Mouse (Mus musculus): ENCODE results near the gene Olfr1396. TPM values are rescaled to one million over a fixed set of nuclear protein-coding genes. Genes with fewer than 3 reads are reported as not detected.

Olfr1396 gene
- not detected in 2 replicates for total RNA-seq (2017)

GRCm38 (mm10) chr11:49114774-49115173, at the start of gene Olfr1396:
TSS of gene Olfr1396 (minus strand) at chr11:49114874.
- no peak for ATAC-seq (ENCODE audit: extremely low read depth, insufficient number of reproducible peaks, low FRiP score, poor library complexity, severe bottlenecking)

GRCm38 (mm10) chr11:49156821-49157814, 42.4 kb upstream of the Olfr1396 start:
- no peak for ATAC-seq (ENCODE audit: extremely low read depth, insufficient number of reproducible peaks, low FRiP score, poor library complexity, severe bottlenecking)

GRCm38 (mm10) chr11:49154077-49154476, 39.4 kb upstream of the Olfr1396 start, which contains the start of gene Olfr1394:
TSS of gene Olfr1394 (plus strand) at chr11:49154377.
- no peak for ATAC-seq (ENCODE audit: extremely low read depth, insufficient number of reproducible peaks, low FRiP score, poor library complexity, severe bottlenecking)

GRCm38 (mm10) chr11:49141974-49142373, 27.3 kb upstream of the Olfr1396 start, which contains the start of gene Olfr1395:
TSS of gene Olfr1395 (plus strand) at chr11:49142274.
- no peak for ATAC-seq (ENCODE audit: extremely low read depth, insufficient number of reproducible peaks, low FRiP score, poor library complexity, severe bottlenecking)

GRCm38 (mm10) chr11:49124169-49124568, 9.5 kb upstream of the Olfr1396 start:
- no peak for ATAC-seq (ENCODE audit: extremely low read depth, insufficient number of reproducible peaks, low FRiP score, poor library complexity, severe bottlenecking)

- ATAC-seq (ENCODE audit: extremely low read depth, insufficient number of reproducible peaks, low FRiP score, poor library complexity, severe bottlenecking), result no peak
Observed at GRCm38 (mm10) chr11:49119635-49120034, 5.0 kb upstream of the Olfr1396 start.

- no peak for ATAC-seq (ENCODE audit: extremely low read depth, insufficient number of reproducible peaks, low FRiP score, poor library complexity, severe bottlenecking)
Observed at GRCm38 (mm10) chr11:49114158-49114557, 516 bp downstream of the Olfr1396 start.

- ATAC-seq (ENCODE audit: extremely low read depth, insufficient number of reproducible peaks, low FRiP score, poor library complexity, severe bottlenecking), result no peak
Observed at GRCm38 (mm10) chr11:49112624-49113219, 2.0 kb downstream of the Olfr1396 start.

GRCm38 (mm10) chr11:49111000-49111399, 3.7 kb downstream of the Olfr1396 start:
- no peak for ATAC-seq (ENCODE audit: extremely low read depth, insufficient number of reproducible peaks, low FRiP score, poor library complexity, severe bottlenecking)

- peak; percentile 67 for ATAC-seq (ENCODE audit: extremely low read depth, insufficient number of reproducible peaks, low FRiP score, poor library complexity, severe bottlenecking)
Observed at GRCm38 (mm10) chr11:49108833-49109232, 5.8 kb downstream of the Olfr1396 start.

- ATAC-seq (ENCODE audit: extremely low read depth, insufficient number of reproducible peaks, low FRiP score, poor library complexity, severe bottlenecking), result no peak
Observed at GRCm38 (mm10) chr11:49107650-49108537, 6.8 kb downstream of the Olfr1396 start.

- ATAC-seq (ENCODE audit: extremely low read depth, insufficient number of reproducible peaks, low FRiP score, poor library complexity, severe bottlenecking), result no peak
Observed at GRCm38 (mm10) chr11:49105752-49106151, 8.9 kb downstream of the Olfr1396 start.

GRCm38 (mm10) chr11:49103047-49103693, 11.5 kb downstream of the Olfr1396 start:
- ATAC-seq (ENCODE audit: extremely low read depth, insufficient number of reproducible peaks, low FRiP score, poor library complexity, severe bottlenecking), result peak; percentile 82

GRCm38 (mm10) chr11:49101500-49101899, 13.2 kb downstream of the Olfr1396 start:
- ATAC-seq (ENCODE audit: extremely low read depth, insufficient number of reproducible peaks, low FRiP score, poor library complexity, severe bottlenecking), result peak; percentile 25; the same call in 1 of the 2 replicates

GRCm38 (mm10) chr11:49100409-49100808, 14.3 kb downstream of the Olfr1396 start:
- peak; percentile 45; the same call in 1 of the 2 replicates for ATAC-seq (ENCODE audit: extremely low read depth, insufficient number of reproducible peaks, low FRiP score, poor library complexity, severe bottlenecking)

- ATAC-seq (ENCODE audit: extremely low read depth, insufficient number of reproducible peaks, low FRiP score, poor library complexity, severe bottlenecking), result no peak
Observed at GRCm38 (mm10) chr11:49095367-49095766, 19.3 kb downstream of the Olfr1396 start.

- peak; percentile 46; the same call in 1 of the 2 replicates for ATAC-seq (ENCODE audit: extremely low read depth, insufficient number of reproducible peaks, low FRiP score, poor library complexity, severe bottlenecking)
Observed at GRCm38 (mm10) chr11:49093861-49094660, 20.6 kb downstream of the Olfr1396 start.

- ATAC-seq (ENCODE audit: extremely low read depth, insufficient number of reproducible peaks, low FRiP score, poor library complexity, severe bottlenecking), result no peak
Observed at GRCm38 (mm10) chr11:49092786-49093185, 21.9 kb downstream of the Olfr1396 start.
